Mouse (Mus musculus) embryonic fibroblast, embryonic 13.5 days (primary cell): ENCODE results near the gene Prdm10. TPM values are rescaled to one million over a fixed set of nuclear protein-coding genes. Genes with fewer than 3 reads are reported as not detected.

ENCODE experiments used
- H3K27ac ChIP-seq: 2 replicates; pipeline ENCODE4 v1.5.1; 2012; ENCODE audit warnings: low read length, control low read depth, inconsistent platforms; ENCODE audit not compliant: insufficient read depth
- H3K4me1 ChIP-seq: 2 replicates; pipeline ENCODE4 v1.6.1; 2011; ENCODE audit warnings: low read length; ENCODE audit not compliant: control insufficient read depth, insufficient read depth
- H3K4me3 ChIP-seq: 2 replicates; pipeline ENCODE4 v1.5.1; 2011; ENCODE audit warnings: mild to moderate bottlenecking, control low read depth, low read length; ENCODE audit not compliant: insufficient read depth
- CTCF ChIP-seq: IDR thresholded peaks from 2 replicates; pipeline ENCODE4 v1.5.1; 2011; ENCODE audit warnings: mild to moderate bottlenecking, control low read depth, low read length, moderate library complexity, borderline replicate concordance; ENCODE audit not compliant: insufficient read depth
- POLR2A ChIP-seq: IDR thresholded peaks from 2 replicates; pipeline ENCODE4 v1.6.1; 2011; ENCODE audit warnings: low read depth, mild to moderate bottlenecking, control low read depth, low read length, moderate library complexity
- polyA plus RNA-seq: library from polyadenylated mRNA; stranded (reverse); fragments of >200 nt; gene quantifications from 2 replicates; pipeline ENCODE4 v1.2.4, GENCODE M21; 2011; ENCODE audit warnings: low read depth; ENCODE audit not compliant: missing spikeins, insufficient read length

The Prdm10 gene
- polyA plus RNA-seq, 1 experiment: 6.4 TPM

DNA sequence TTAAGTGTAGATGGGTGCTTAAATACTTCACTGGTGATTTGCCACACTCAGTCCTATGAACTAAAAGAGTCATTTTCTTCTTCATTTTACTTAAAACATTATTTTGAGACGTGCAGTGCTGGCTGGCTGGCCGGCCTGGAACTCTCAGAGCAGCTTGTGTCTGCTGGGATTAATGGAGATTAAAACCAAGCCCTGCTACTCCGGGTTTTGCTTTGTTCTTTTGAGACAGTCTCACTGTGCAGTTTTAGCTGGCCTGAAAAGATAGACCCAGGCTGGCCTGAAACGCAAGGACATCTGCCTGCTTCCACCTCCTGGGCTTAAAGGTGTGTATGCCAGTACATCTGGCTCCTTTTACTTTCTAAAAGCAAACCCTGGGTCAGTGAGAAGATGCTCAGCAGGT lies 2.2 kb downstream of the Prdm10 start:
- TF ChIP-seq POLR2A (no peak), CTCF (no peak)
- Histone ChIP-seq H3K27ac (no peak overlapping the region), H3K4me3 (no peak overlapping the region), H3K4me1 (peaks cover 12% of the 10 kb centered on the region)

GRCm38 (mm10) chr9:31283044-31283443 lies 2.7 kb downstream of the Prdm10 start:
- TF ChIP-seq POLR2A: no peak; the same call in 1 of the 2 replicates
- no peak for TF ChIP-seq CTCF
- Histone ChIP-seq H3K4me1 (peaks cover 12% of the 10 kb centered on the region), H3K4me3 (no peak overlapping the region), H3K27ac (no peak overlapping the region)

GRCm38 (mm10) chr9:31283911-31284310 lies 3.6 kb downstream of the Prdm10 start:
- TF ChIP-seq CTCF: no peak
- no peak for TF ChIP-seq POLR2A
- Histone ChIP-seq H3K4me1 (peaks cover 12% of the 10 kb centered on the region), H3K27ac (no peak overlapping the region), H3K4me3 (no peak overlapping the region)

- TF ChIP-seq CTCF (no peak), POLR2A (no peak)
- Histone ChIP-seq H3K4me3 (no peak overlapping the region), H3K27ac (no peak overlapping the region), H3K4me1 (no peaks in the 10 kb centered on the region)
Measured at GRCm38 (mm10) chr9:31290201-31290862, 10.0 kb downstream of the Prdm10 start.

- Histone ChIP-seq H3K27ac (no peak overlapping the region), H3K4me3 (no peak overlapping the region), H3K4me1 (peaks cover 10% of the 10 kb centered on the region)
- TF ChIP-seq CTCF (no peak), POLR2A (no peak)
Measured at GRCm38 (mm10) chr9:31291978-31292377, 11.6 kb downstream of the Prdm10 start.

DNA sequence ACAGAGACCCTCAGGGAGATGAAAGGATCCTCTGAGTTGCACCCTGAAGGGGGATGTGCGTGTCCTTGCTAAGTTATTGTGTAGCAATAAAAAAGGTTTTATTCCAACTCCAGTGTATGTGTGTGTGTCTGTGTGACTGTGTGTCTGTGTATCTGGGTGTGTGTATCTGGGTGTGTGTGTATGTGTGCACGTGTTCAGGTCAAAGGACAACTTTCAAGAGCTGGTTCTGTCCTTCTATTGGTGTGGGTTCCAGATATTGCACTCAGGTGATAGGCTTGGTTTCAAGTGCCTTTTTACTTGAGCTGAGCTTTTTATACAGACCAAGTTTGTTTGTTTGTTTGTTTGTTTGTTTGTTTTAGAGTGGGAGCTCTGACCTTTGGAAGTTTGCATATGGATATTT lies 12.9 kb downstream of the Prdm10 start:
- no peak for TF ChIP-seq CTCF
- no peak for TF ChIP-seq POLR2A
- no peak overlapping the region for H3K27ac ChIP-seq
- H3K4me1 ChIP-seq: peaks cover 10% of the 10 kb centered on the region
- no peak overlapping the region for H3K4me3 ChIP-seq

DNA sequence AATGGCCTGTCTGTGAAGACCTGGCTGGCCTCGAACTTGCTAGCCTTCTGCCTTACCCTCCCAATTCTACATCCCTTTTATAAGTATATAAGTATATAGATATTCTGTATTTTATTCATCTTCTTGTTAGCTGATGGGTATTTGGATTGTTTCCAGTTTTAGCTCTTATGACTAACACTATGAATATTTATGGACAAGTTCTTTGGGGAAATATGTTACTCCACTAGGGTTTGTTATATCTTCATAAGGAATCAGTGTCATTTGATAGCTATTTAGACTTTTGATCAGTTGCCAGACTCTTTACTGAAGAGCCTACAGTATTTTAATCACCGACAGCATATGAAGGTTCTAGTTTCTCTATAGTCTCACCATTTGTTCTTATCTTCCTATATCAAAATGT lies 15.0 kb downstream of the Prdm10 start:
- H3K4me3 ChIP-seq: no peak overlapping the region
- peaks cover 10% of the 10 kb centered on the region for H3K4me1 ChIP-seq
- TF ChIP-seq CTCF (no peak), POLR2A (no peak)
- 0 out of 2 replicates have a peak overlapping the region, but pooled peaks have one; percentile 16 for H3K27ac ChIP-seq

DNA sequence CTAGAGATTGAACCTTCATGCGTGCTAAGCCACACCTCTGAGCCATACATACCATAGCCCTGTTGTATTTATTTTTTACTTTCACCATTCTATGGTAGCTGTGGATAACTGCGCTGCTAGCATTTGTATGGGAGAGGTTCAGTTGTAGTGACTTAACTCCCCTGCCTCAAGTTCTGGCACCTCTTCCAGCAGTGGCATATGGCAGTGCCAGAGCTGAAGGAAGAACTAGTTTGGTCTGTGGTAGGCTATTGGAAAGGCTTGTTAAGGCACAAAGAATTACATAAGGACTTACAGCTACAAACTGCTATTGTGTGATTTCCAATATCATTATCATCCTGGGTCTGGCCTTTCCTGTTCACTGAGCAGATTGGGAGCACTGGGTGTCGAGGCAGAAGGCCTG lies 16.0 kb downstream of the Prdm10 start:
- Histone ChIP-seq H3K4me3 (no peak overlapping the region), H3K27ac (no peak overlapping the region), H3K4me1 (peaks cover 10% of the 10 kb centered on the region)
- no peak for TF ChIP-seq CTCF
- no peak for TF ChIP-seq POLR2A

- Histone ChIP-seq H3K4me3 (no peak overlapping the region), H3K4me1 (peaks cover 10% of the 10 kb centered on the region), H3K27ac (no peak overlapping the region)
- TF ChIP-seq CTCF (no peak), POLR2A (no peak)
Measured at GRCm38 (mm10) chr9:31298751-31299150, 18.4 kb downstream of the Prdm10 start.

DNA sequence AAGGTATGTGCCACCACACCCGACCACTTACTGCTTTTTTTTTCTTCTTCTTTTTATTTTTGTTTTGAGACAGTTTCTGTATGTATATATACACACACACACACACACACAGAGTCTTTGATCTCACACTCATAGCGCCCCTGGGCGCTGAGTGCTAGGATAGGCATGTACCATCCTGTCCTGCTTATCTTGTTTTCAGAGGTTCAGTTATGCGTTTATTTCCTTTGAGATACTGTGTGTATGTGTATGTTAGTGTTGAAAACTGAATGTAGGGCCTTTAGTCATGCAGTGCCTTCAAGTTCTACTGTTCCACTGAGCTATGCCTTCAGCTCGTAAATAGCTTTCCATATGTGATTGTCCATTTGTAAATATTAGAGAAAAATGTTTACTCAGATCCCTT lies 20.2 kb downstream of the Prdm10 start:
- Histone ChIP-seq H3K4me3 (no peak overlapping the region), H3K27ac (no peak overlapping the region), H3K4me1 (peaks cover 10% of the 10 kb centered on the region)
- TF ChIP-seq POLR2A (no peak), CTCF (no peak)

GRCm38 (mm10) chr9:31301107-31301506 lies 20.8 kb downstream of the Prdm10 start:
- Histone ChIP-seq H3K27ac (no peak overlapping the region), H3K4me1 (peaks cover 5% of the 10 kb centered on the region; the same call in 1 of the 2 replicates), H3K4me3 (no peak overlapping the region)
- TF ChIP-seq POLR2A (no peak), CTCF (no peak)
